Mouse (Mus musculus): ENCODE measurements at regions not wholly inside any gene's neighbourhood (a gene's known extent, or its start where the extent isn't known, plus 50 kb on each side); places are given as distances from the start of the nearest gene placed in this dataset.

GRCm38 (mm10) chr6:50059917-50060316 lies 50.1 kb upstream of the Mpp6 start:
- Histone ChIP-seq H3K27ac (replicated peaks) (no peak overlapping the region), H3K27me3 (no peaks in the 10 kb centered on the region), H3K4me3 (replicated peaks) (no peak overlapping the region), H3K9ac (no peak overlapping the region), H3K36me3 (replicated peaks) (no peaks in the 10 kb centered on the region), H3K9me3 (replicated peaks) (no peaks in the 10 kb centered on the region), H3K4me1 (replicated peaks) (no peaks in the 10 kb centered on the region), H3K4me2 (no peak overlapping the region)
- 67% methylated on average over 3 of the region's 3 CpGs for WGBS (ENCODE audit: insufficient replicate concordance)
- no peak for ATAC-seq (ENCODE audit: insufficient read depth)
